Mouse (Mus musculus) cerebellum, postnatal 25 days (tissue): Measurements from ENCODE around the gene Fbxo30.
"Not testable (repeated sequence)": the region's sequence is repeated elsewhere in the genome, so short reads cannot be mapped to it uniquely, and the experiment has no call there.

Experiments used
- DNase-seq, 2 experiments: peaks; one replicate each; pipeline ENCODE4 v3.0.0; 2021; ENCODE audit warnings: mixed read lengths in 2 of 2

The Fbxo30 gene

GRCm38 (mm10) chr10:11280578-11281463 is at the start of gene Fbxo30:
TSS of gene Fbxo30 (plus strand) at chr10:11281330.
- peak; percentile 95 for DNase-seq

- DNase-seq, result no peak
Observed at GRCm38 (mm10) chr10:11233208-11233607, 47.9 kb upstream of the Fbxo30 start.

- DNase-seq, result not testable (repeated sequence)
Observed at GRCm38 (mm10) chr10:11242988-11243387, 38.1 kb upstream of the Fbxo30 start.

GRCm38 (mm10) chr10:11248210-11248609 is 32.9 kb upstream of the Fbxo30 start:
- DNase-seq, result no peak

GRCm38 (mm10) chr10:11250247-11250997 is 30.7 kb upstream of the Fbxo30 start:
- DNase-seq, result no peak

GRCm38 (mm10) chr10:11253581-11253980 is 27.5 kb upstream of the Fbxo30 start:
- DNase-seq, result not testable (repeated sequence)

GRCm38 (mm10) chr10:11260119-11260518 is 21.0 kb upstream of the Fbxo30 start:
- DNase-seq, result no peak

GRCm38 (mm10) chr10:11262292-11262691 is 18.8 kb upstream of the Fbxo30 start:
- not testable (repeated sequence) for DNase-seq

GRCm38 (mm10) chr10:11263795-11264194 is 17.3 kb upstream of the Fbxo30 start:
- DNase-seq, result not testable (repeated sequence)

GRCm38 (mm10) chr10:11269165-11269564 is 12.0 kb upstream of the Fbxo30 start:
- no peak for DNase-seq

GRCm38 (mm10) chr10:11274431-11274830 is 6.7 kb upstream of the Fbxo30 start:
- peak; percentile 19 to 30 for DNase-seq

- DNase-seq, result peak in 1 of 2 experiments; percentile 24
Observed at GRCm38 (mm10) chr10:11280235-11280577, 924 bp upstream of the Fbxo30 start.

GRCm38 (mm10) chr10:11281498-11282305 is 572 bp downstream of the Fbxo30 start:
- DNase-seq, result peak; percentile 45 to 61

- no peak for DNase-seq
Observed at GRCm38 (mm10) chr10:11282306-11282631, 1.1 kb downstream of the Fbxo30 start.

- no peak for DNase-seq
Observed at GRCm38 (mm10) chr10:11298418-11298817, 17.3 kb downstream of the Fbxo30 start.

GRCm38 (mm10) chr10:11305365-11306053 is 24.4 kb downstream of the Fbxo30 start:
- peak in 1 of 2 experiments; percentile 41 for DNase-seq

GRCm38 (mm10) chr10:11306054-11306367 is 24.9 kb downstream of the Fbxo30 start:
- DNase-seq, result no peak

GRCm38 (mm10) chr10:11309866-11310265 is 28.7 kb downstream of the Fbxo30 start:
- no peak for DNase-seq

GRCm38 (mm10) chr10:11310481-11310880 is 29.4 kb downstream of the Fbxo30 start:
- DNase-seq, result no peak

GRCm38 (mm10) chr10:11317856-11318454 is 36.8 kb downstream of the Fbxo30 start:
- not testable (repeated sequence) for DNase-seq

GRCm38 (mm10) chr10:11319446-11319970 is 38.4 kb downstream of the Fbxo30 start:
- DNase-seq, result no peak

- DNase-seq, result no peak
Observed at GRCm38 (mm10) chr10:11322316-11322715, 41.2 kb downstream of the Fbxo30 start.
